ENCODE assay signal across 18 mouse cellular contexts in the genomic region with DNA sequence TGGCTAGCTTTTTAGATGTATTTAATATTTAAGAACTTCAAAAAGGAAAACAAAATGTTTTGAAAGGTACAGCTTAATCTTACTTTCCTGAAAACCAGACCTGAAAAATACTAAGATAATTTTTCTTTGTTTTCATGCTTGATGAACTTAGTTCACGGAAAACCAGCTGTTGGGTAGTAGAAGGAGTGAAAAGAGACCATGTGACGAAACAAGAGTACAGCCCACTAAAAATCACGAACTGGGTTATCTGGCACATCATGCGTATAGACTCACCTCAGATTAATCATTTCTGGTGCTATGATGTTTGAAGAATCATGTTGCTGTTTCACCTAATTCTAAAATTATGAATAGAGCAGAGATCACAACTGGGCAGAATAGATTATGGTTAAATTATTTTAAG.
"Had no signal": no experiment of that assay in that cellular context is flagged by ENCODE, and none has a peak within 500 bp of the region (broad histone marks: within the 10 kb centered on the region; RNA-seq: fewer than 3 reads in every experiment).

No protein-coding gene starts in this region.

- H3K9ac ChIP-seq: limb, embryonic 15.5 days; liver, embryonic 14.5 days; liver, postnatal 0 days; lung, embryonic 14.5 days; midbrain, embryonic 15.5 days had no signal

- H3K27ac ChIP-seq: limb, embryonic 15.5 days; liver, embryonic 14.5 days; macrophage; midbrain, embryonic 15.5 days had no signal

- H3K9me3 ChIP-seq: limb, embryonic 15.5 days; midbrain, embryonic 15.5 days had no signal

- ATAC-seq: intestine, embryonic 16.5 days; liver, postnatal 0 days; lung, postnatal 0 days; midbrain, embryonic 15.5 days had no signal

- H3K36me3 ChIP-seq: limb, embryonic 15.5 days; midbrain, embryonic 15.5 days had no signal

- H3K27me3 ChIP-seq: limb, embryonic 15.5 days had no signal

- DNase-seq: kidney, adult 18-20 months; kidney, adult 9 months; kidney, postnatal 14 days; kidney, postnatal 4 days; liver, postnatal 0 days; lung, embryonic 14.5 days; right cerebral cortex, adult 18-20 months; right cerebral cortex, postnatal 14 days; right cerebral cortex, postnatal 4 days; thymus, adult 18-20 months; thymus, postnatal 36 days had no signal

- H3K4me3 ChIP-seq: limb, embryonic 15.5 days; midbrain, embryonic 15.5 days had no signal

- H3K4me2 ChIP-seq: liver, embryonic 11.5 days had no signal
